Mouse (Mus musculus) limb, embryonic 14.5 days (tissue): ENCODE data around the gene Dusp22. TPM values are rescaled to one million over a fixed set of nuclear protein-coding genes. Genes with fewer than 3 reads are reported as not detected.

Experiments used
- ATAC-seq: fragments of 200-750 bp; cut with Nextera tagmentation; 2 replicates; pipeline ENCODE4 v1.8.0; 2017; ENCODE audit warnings: low read depth, moderate number of reproducible peaks, moderate TSS enrichment; ENCODE audit not compliant: low FRiP score
- DNase-seq: peaks from one replicate; pipeline ENCODE4 v3.0.0-alpha.2; 2015; ENCODE audit warnings: low spot score
- H3K27ac ChIP-seq: fragments of 300-500 bp; sonication (generic); replicated peaks from 2 replicates; pipeline ENCODE4 v1.5.1; 2014; ENCODE audit warnings: low read depth, mild to moderate bottlenecking, low read length, moderate library complexity, mixed read lengths
- H3K27me3 ChIP-seq: fragments of 300-500 bp; sonication (generic); 2 replicates; pipeline ENCODE4 v1.6.1; 2014; ENCODE audit warnings: low read length, mixed read lengths; ENCODE audit not compliant: control insufficient read depth, insufficient read depth
- H3K36me3 ChIP-seq: fragments of 300-500 bp; sonication (generic); 2 replicates; pipeline ENCODE4 v1.6.1; 2014; ENCODE audit warnings: mild to moderate bottlenecking, low read length, moderate library complexity, mixed read lengths; ENCODE audit not compliant: control insufficient read depth, insufficient read depth
- H3K4me1 ChIP-seq: fragments of 300-500 bp; sonication (generic); 2 replicates; pipeline ENCODE4 v1.6.1; 2014; ENCODE audit warnings: antibody characterized with exemption, low read length, mixed read lengths; ENCODE audit not compliant: control insufficient read depth, insufficient read depth
- H3K4me2 ChIP-seq: fragments of 300-500 bp; sonication (generic); replicated peaks from 2 replicates; pipeline ENCODE4 v1.6.1; 2014; ENCODE audit warnings: low read depth, mild to moderate bottlenecking, low read length, moderate library complexity; ENCODE audit not compliant: severe bottlenecking
- H3K4me3 ChIP-seq: fragments of 300-500 bp; sonication (generic); replicated peaks from 2 replicates; pipeline ENCODE4 v1.5.1; 2014; ENCODE audit warnings: low read length
- H3K9ac ChIP-seq: fragments of 300-500 bp; sonication (generic); 2 replicates; pipeline ENCODE4 v1.6.1; 2014; ENCODE audit warnings: mild to moderate bottlenecking, low read depth, low read length, moderate library complexity; ENCODE audit not compliant: severe bottlenecking
- H3K9me3 ChIP-seq: fragments of 300-500 bp; sonication (generic); 2 replicates; pipeline ENCODE4 v1.6.1; 2016; ENCODE audit warnings: low read length; ENCODE audit not compliant: control insufficient read depth
- POLR2A ChIP-seq: fragments of 200-500 bp; IDR thresholded peaks from 2 replicates; pipeline ENCODE4 v1.8.0; 2012; ENCODE audit warnings: inconsistent platforms, mild to moderate bottlenecking, moderate library complexity, borderline replicate concordance; ENCODE audit not compliant: insufficient read depth, insufficient read length; ENCODE audit errors: extremely low read depth
- WGBS: fragments of 180-500 bp; shearing (Covaris S2); extraction: QIAGEN DNeasy Blood & Tissue Kit; methylation state at CpG from one replicate; pipeline ENCODE4 v1.1.7; 2014; 5-methylcytosine and 5-hydroxymethylcytosine counted together
- polyA plus RNA-seq, 2 experiments: library from polyadenylated mRNA; depleted of rRNA in 1 of 2; stranded (reverse) in 1 of 2; unstranded in 1 of 2; fragments of >200 nt; fragmentation: Nextera tagmentation in 1 of 2; extraction: Ambion mirVana in 1 of 2; gene quantifications; 2 replicates each; pipeline versions ENCODE4 v1.2.1 to v1.2.3; 2012 to 2014

Gene Dusp22
- polyA plus RNA-seq, 2 experiments: 28.5 to 40.3 TPM

- H3K27ac ChIP-seq: no peak overlapping the region
- H3K36me3 ChIP-seq: peaks cover 6% of the 10 kb centered on the region
- no peak overlapping the region for H3K9ac ChIP-seq
- no peak for TF ChIP-seq POLR2A
- 74% methylated on average over 1 of the region's 1 CpGs for WGBS
- H3K4me3 ChIP-seq: no peak overlapping the region
- H3K4me1 ChIP-seq: no peaks in the 10 kb centered on the region
- H3K27me3 ChIP-seq: no peaks in the 10 kb centered on the region
- DNase-seq (no peak), ATAC-seq (no peak)
- H3K9me3 ChIP-seq: no peaks in the 10 kb centered on the region
- H3K4me2 ChIP-seq: no peak overlapping the region
Measured at GRCm38 (mm10) chr13:30695232-30695631, 35.4 kb downstream of the Dusp22 start.

GRCm38 (mm10) chr13:30695890-30696289 is 36.1 kb downstream of the Dusp22 start:
- Histone ChIP-seq H3K36me3 (peaks cover 6% of the 10 kb centered on the region), H3K27me3 (no peaks in the 10 kb centered on the region), H3K27ac (no peak overlapping the region), H3K4me2 (no peak overlapping the region), H3K9ac (no peak overlapping the region), H3K4me3 (no peak overlapping the region), H3K9me3 (no peaks in the 10 kb centered on the region), H3K4me1 (no peaks in the 10 kb centered on the region)
- WGBS: 83% methylated on average over 2 of the region's 2 CpGs
- ATAC-seq (no peak), DNase-seq (no peak)
- no peak for TF ChIP-seq POLR2A

- ATAC-seq: no peak
- WGBS: 95% methylated on average over 5 of the region's 5 CpGs
- H3K4me2 ChIP-seq: no peak overlapping the region
- H3K27ac ChIP-seq: no peak overlapping the region
- DNase-seq: no peak
- H3K9ac ChIP-seq: no peak overlapping the region
- peaks cover 6% of the 10 kb centered on the region for H3K36me3 ChIP-seq
- no peak for TF ChIP-seq POLR2A
- H3K9me3 ChIP-seq: no peaks in the 10 kb centered on the region
- H3K27me3 ChIP-seq: no peaks in the 10 kb centered on the region
- no peak overlapping the region for H3K4me3 ChIP-seq
- no peaks in the 10 kb centered on the region for H3K4me1 ChIP-seq
Measured at GRCm38 (mm10) chr13:30697880-30698279, 38.1 kb downstream of the Dusp22 start.

DNA sequence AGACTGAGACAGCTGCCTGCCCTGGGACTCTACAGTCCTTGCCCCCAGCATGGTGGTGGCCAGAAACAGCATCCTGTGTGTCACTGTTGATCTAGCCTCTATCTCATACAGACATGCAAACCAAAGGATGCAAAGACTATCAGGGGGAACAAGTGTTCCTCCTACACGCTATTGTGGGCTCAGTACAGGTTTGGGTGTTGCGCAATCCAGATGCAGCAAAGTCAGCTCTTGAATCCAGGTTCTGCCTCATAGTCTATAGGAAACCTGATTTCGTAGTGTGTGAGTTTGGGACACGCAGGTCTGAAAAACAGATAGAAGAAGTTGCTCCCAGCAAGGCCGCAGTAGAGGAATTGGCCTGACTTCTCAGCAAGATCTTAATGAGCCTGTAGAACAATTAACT is 42.9 kb downstream of the Dusp22 start:
- Histone ChIP-seq H3K9me3 (no peaks in the 10 kb centered on the region), H3K4me2 (no peak overlapping the region), H3K36me3 (peaks cover 6% of the 10 kb centered on the region), H3K27me3 (no peaks in the 10 kb centered on the region), H3K4me3 (no peak overlapping the region), H3K27ac (no peak overlapping the region), H3K4me1 (no peaks in the 10 kb centered on the region), H3K9ac (no peak overlapping the region)
- ATAC-seq (no peak), DNase-seq (no peak)
- no peak for TF ChIP-seq POLR2A
- WGBS: 95% methylated on average over 5 of the region's 5 CpGs

GRCm38 (mm10) chr13:30704246-30705095 is 44.7 kb downstream of the Dusp22 start:
- ATAC-seq: no peak
- no peak for TF ChIP-seq POLR2A
- no peak for DNase-seq
- H3K9me3 ChIP-seq: no peaks in the 10 kb centered on the region
- no peaks in the 10 kb centered on the region for H3K4me1 ChIP-seq
- H3K27me3 ChIP-seq: no peaks in the 10 kb centered on the region
- no peak overlapping the region for H3K4me3 ChIP-seq
- no peak overlapping the region for H3K27ac ChIP-seq
- H3K9ac ChIP-seq: no peak overlapping the region
- H3K4me2 ChIP-seq: no peak overlapping the region
- peaks cover 8% of the 10 kb centered on the region; the same call in 1 of the 2 replicates for H3K36me3 ChIP-seq
- WGBS: 82% methylated on average over 8 of the region's 8 CpGs
